ENCODE assay signal across 8 mouse cellular contexts in the genomic region with DNA sequence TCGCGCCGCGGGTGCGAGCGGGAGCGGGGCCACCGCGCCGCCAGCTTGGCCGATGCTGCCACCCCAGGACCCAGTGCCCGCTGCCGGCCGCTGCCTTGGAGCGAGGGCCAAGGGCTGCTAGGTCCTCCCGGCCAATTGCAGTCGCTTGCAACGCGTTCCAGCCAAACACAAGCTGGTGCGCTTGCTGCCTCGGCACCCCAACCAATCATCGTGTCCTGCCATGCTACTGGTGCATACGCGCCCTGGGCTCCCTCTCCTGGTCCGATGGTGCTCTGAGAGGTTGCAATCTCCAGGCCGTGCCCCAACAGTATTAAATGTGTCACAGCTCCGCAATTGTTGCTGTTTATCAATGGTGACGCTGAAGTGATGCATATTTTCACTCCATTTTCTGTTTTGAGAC. TPM values are rescaled to one million over a fixed set of nuclear protein-coding genes. Genes with fewer than 3 reads are reported as not detected.
DNase-seq lines count a peak whose midpoint lies in the region; ATAC-seq lines count a peak whose summit lies in the region.

No protein-coding gene starts in this region.

- DNase-seq in adipocyte (ENCODE audit: low spot score) = peak; percentile 97
- peak; percentile 96 for DNase-seq in embryo, embryonic 10 days (ENCODE audit: low spot score)
- DNase-seq in gastrocnemius, postnatal 10 days = peak; percentile 85
- peak; percentile 73 to 92 for DNase-seq in left cerebral cortex, adult 9 months (ENCODE audit: low spot score in 2 of 2)
- DNase-seq in right cerebral cortex, postnatal 10 days (ENCODE audit: low spot score in 2 of 2) = peak; percentile 95 to 96
- peak; percentile 92 for DNase-seq in urinary bladder, postnatal 14 days (ENCODE audit: low spot score)

- peak; percentile 98 for ATAC-seq in inflammation-experienced regulatory T-cells, adult 6 months
- ATAC-seq in megakaryocyte progenitor cell, adult 5-6 weeks (replicated peaks; ENCODE audit: poor library complexity) = peak; percentile 100

RNA-seq across cellular contexts. Expression of a gene that starts 16.3 kb away (rescaled TPM):
- under 1 TPM; 0.54 to 0.70 TPM for total RNA-seq in gastrocnemius, postnatal 10 days (2021)
- not detected for polyA plus RNA-seq in inflammation-experienced regulatory T-cells, adult 6 months (2017; shearing (Covaris generic))
- total RNA-seq in megakaryocyte progenitor cell, adult 5-6 weeks (2015) = not detected in 2 replicates
- total RNA-seq in megakaryocyte progenitor cell, adult 5-6 weeks (2017) = not detected in 2 replicates

RNA-seq across cellular contexts. Expression of a gene that starts 21.0 kb away (rescaled TPM):
- total RNA-seq in gastrocnemius, postnatal 10 days (2021) = not detected
- polyA plus RNA-seq in inflammation-experienced regulatory T-cells, adult 6 months (2017; shearing (Covaris generic)) = not detected
- not detected in 2 replicates for total RNA-seq in megakaryocyte progenitor cell, adult 5-6 weeks (2015)
- total RNA-seq in megakaryocyte progenitor cell, adult 5-6 weeks (2017) = not detected in 2 replicates

RNA-seq across cellular contexts. Expression of a gene that starts 22.5 kb away (rescaled TPM):
- under 1 TPM; 0.12 to 0.23 TPM for total RNA-seq in gastrocnemius, postnatal 10 days (2021)
- polyA plus RNA-seq in inflammation-experienced regulatory T-cells, adult 6 months (2017; shearing (Covaris generic)) = not detected
- total RNA-seq in megakaryocyte progenitor cell, adult 5-6 weeks (2015) = not detected in 2 replicates
- total RNA-seq in megakaryocyte progenitor cell, adult 5-6 weeks (2017) = not detected in 2 replicates

RNA-seq across cellular contexts. Expression of a gene that starts 22.8 kb away (rescaled TPM):
- total RNA-seq in gastrocnemius, postnatal 10 days (2021) = 10 to 100 TPM; 33.4 to 51.3 TPM
- polyA plus RNA-seq in inflammation-experienced regulatory T-cells, adult 6 months (2017; shearing (Covaris generic)) = 1 to 10 TPM; 3.7 to 6.5 (median 4.6) TPM
- 3.6 and 4.3 TPM in 2 replicates for total RNA-seq in megakaryocyte progenitor cell, adult 5-6 weeks (2015)
- total RNA-seq in megakaryocyte progenitor cell, adult 5-6 weeks (2017) = 5.9 and 7.9 TPM in 2 replicates

RNA-seq across cellular contexts. Expression of a gene that starts 26.1 kb away (rescaled TPM):
- total RNA-seq in gastrocnemius, postnatal 10 days (2021) = 1 to 10 TPM; 4.7 to 5.6 TPM
- 10 to 100 TPM in 2 of 3 experiments, 1 to 10 TPM in 1; 7.5 to 18.5 (median 11.3) TPM for polyA plus RNA-seq in inflammation-experienced regulatory T-cells, adult 6 months (2017; shearing (Covaris generic))
- total RNA-seq in megakaryocyte progenitor cell, adult 5-6 weeks (2015) = 34.5 and 36.9 TPM in 2 replicates
- 17.3 and 20.5 TPM in 2 replicates for total RNA-seq in megakaryocyte progenitor cell, adult 5-6 weeks (2017)

Comparison
In these comparisons a context has a peak if more than half of its experiments do, and no peak if none do; other contexts are left out.
1. Peak in every context shown above with its lines: DNase-seq and ATAC-seq.